Mouse (Mus musculus) limb, embryonic 15.5 days (tissue): ENCODE data around the gene Npas3. TPM values are rescaled to one million over a fixed set of nuclear protein-coding genes. Genes with fewer than 3 reads are reported as not detected.

Experiments used
- ATAC-seq: fragments of 200-750 bp; cut with Nextera tagmentation; 2 replicates; pipeline ENCODE4 v1.8.0; 2017; ENCODE audit warnings: low read depth, moderate TSS enrichment; ENCODE audit not compliant: insufficient number of reproducible peaks, low FRiP score, low TSS enrichment
- H3K27ac ChIP-seq: fragments of 300-500 bp; sonication (generic); 2 replicates; pipeline ENCODE4 v1.5.1; 2015; ENCODE audit warnings: moderate library complexity, mild to moderate bottlenecking, inconsistent platforms
- H3K27me3 ChIP-seq: fragments of 300-500 bp; sonication (generic); 2 replicates; pipeline ENCODE4 v1.6.1; 2015; ENCODE audit warnings: inconsistent platforms
- H3K36me3 ChIP-seq: fragments of 300-500 bp; sonication (generic); 2 replicates; pipeline ENCODE4 v1.6.1; 2015; ENCODE audit warnings: inconsistent platforms
- H3K4me1 ChIP-seq: fragments of 300-500 bp; sonication (generic); 2 replicates; pipeline ENCODE4 v1.6.1; 2015; ENCODE audit warnings: inconsistent platforms
- H3K4me2 ChIP-seq: fragments of 300-500 bp; sonication (generic); 2 replicates; pipeline ENCODE4 v1.6.1; 2015; ENCODE audit warnings: mild to moderate bottlenecking, inconsistent platforms
- H3K4me3 ChIP-seq: fragments of 300-500 bp; sonication (generic); 2 replicates; pipeline ENCODE4 v1.5.1; 2015; ENCODE audit warnings: mild to moderate bottlenecking, inconsistent platforms
- H3K9ac ChIP-seq: fragments of 300-500 bp; sonication (generic); 2 replicates; pipeline ENCODE4 v1.6.1; 2015; ENCODE audit warnings: inconsistent platforms
- H3K9me3 ChIP-seq: fragments of 300-500 bp; sonication (generic); 2 replicates; pipeline ENCODE4 v1.6.1; 2016; ENCODE audit warnings: inconsistent platforms
- WGBS: fragments of 180-500 bp; shearing (Covaris S2); methylation state at CpG from one replicate; pipeline ENCODE4 v1.1.7; 2015; 5-methylcytosine and 5-hydroxymethylcytosine counted together
- polyA plus RNA-seq: library from polyadenylated mRNA; unstranded; fragments of >200 nt; fragmentation: Nextera tagmentation; extraction: Ambion mirVana; gene quantifications from 2 replicates; pipeline ENCODE4 v1.2.1, GENCODE M21; 2015

Npas3 gene
- polyA plus RNA-seq, 1 experiment from 2014 or later, result 4.2 TPM

GRCm38 (mm10) chr12:53621271-53621670 lies 372.8 kb downstream of the Npas3 start:
- Histone ChIP-seq H3K4me2 (no peak overlapping the region), H3K4me1 (peaks cover 14% of the 10 kb centered on the region), H3K9me3 (no peaks in the 10 kb centered on the region), H3K9ac (no peak overlapping the region), H3K27ac (no peak overlapping the region), H3K36me3 (no peaks in the 10 kb centered on the region), H3K27me3 (no peaks in the 10 kb centered on the region), H3K4me3 (no peak overlapping the region)
- ATAC-seq, result no peak
- 88% methylated on average over 7 of the region's 7 CpGs for WGBS

DNA sequence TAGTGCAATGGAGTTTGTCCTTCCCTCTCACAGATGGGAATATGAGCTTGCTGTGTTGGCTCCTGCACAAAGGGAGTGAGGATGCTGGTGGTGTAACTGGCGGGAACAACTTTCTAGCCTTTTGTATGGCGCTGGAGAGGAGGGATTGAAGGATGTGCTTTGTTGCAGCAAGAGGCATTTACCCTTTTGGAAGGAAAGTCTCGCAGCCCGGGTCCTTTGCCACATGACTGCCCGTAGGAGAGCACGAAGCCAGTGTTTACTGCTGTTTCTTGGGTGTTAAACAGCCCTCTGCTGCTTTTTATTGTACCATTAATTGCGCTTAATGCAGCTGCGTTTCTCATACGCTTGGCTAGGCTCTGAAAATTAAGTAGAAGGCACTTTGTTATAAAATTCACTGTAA lies 375.3 kb downstream of the Npas3 start:
- ATAC-seq, result no peak
- H3K9ac ChIP-seq, result no peak overlapping the region
- no peaks in the 10 kb centered on the region for H3K36me3 ChIP-seq
- H3K4me3 ChIP-seq, result no peak overlapping the region
- no peaks in the 10 kb centered on the region for H3K27me3 ChIP-seq
- no peak overlapping the region for H3K4me2 ChIP-seq
- H3K9me3 ChIP-seq, result no peaks in the 10 kb centered on the region
- peaks cover 14% of the 10 kb centered on the region for H3K4me1 ChIP-seq
- 26% methylated on average over 9 of the region's 9 CpGs for WGBS
- no peak overlapping the region for H3K27ac ChIP-seq

- H3K9ac ChIP-seq, result no peak overlapping the region
- H3K4me1 ChIP-seq, result peaks cover 14% of the 10 kb centered on the region
- no peak overlapping the region for H3K27ac ChIP-seq
- no peak overlapping the region for H3K4me3 ChIP-seq
- H3K4me2 ChIP-seq, result no peak overlapping the region
- no peaks in the 10 kb centered on the region for H3K36me3 ChIP-seq
- WGBS, result 23% methylated on average over 11 of the region's 11 CpGs
- no peak for ATAC-seq
- no peaks in the 10 kb centered on the region for H3K27me3 ChIP-seq
- H3K9me3 ChIP-seq, result no peaks in the 10 kb centered on the region
Measured at GRCm38 (mm10) chr12:53624379-53625021, 376.0 kb downstream of the Npas3 start.

- H3K36me3 ChIP-seq, result no peaks in the 10 kb centered on the region
- H3K4me1 ChIP-seq, result peaks cover 2% of the 10 kb centered on the region
- no peak overlapping the region for H3K27ac ChIP-seq
- no peak overlapping the region for H3K4me2 ChIP-seq
- no peak for ATAC-seq
- no peaks in the 10 kb centered on the region for H3K9me3 ChIP-seq
- H3K27me3 ChIP-seq, result no peaks in the 10 kb centered on the region
- no peak overlapping the region for H3K4me3 ChIP-seq
- no peak overlapping the region for H3K9ac ChIP-seq
- 82% methylated on average over 8 of the region's 8 CpGs for WGBS
Measured at GRCm38 (mm10) chr12:53629483-53630120, 381.1 kb downstream of the Npas3 start.

- H3K9ac ChIP-seq, result no peak overlapping the region
- H3K4me3 ChIP-seq, result no peak overlapping the region
- H3K36me3 ChIP-seq, result no peaks in the 10 kb centered on the region
- no peaks in the 10 kb centered on the region for H3K4me1 ChIP-seq
- H3K27me3 ChIP-seq, result no peaks in the 10 kb centered on the region
- ATAC-seq, result no peak
- 27% methylated on average over 1 of the region's 1 CpGs for WGBS
- H3K27ac ChIP-seq, result no peak overlapping the region
- H3K9me3 ChIP-seq, result no peaks in the 10 kb centered on the region
- H3K4me2 ChIP-seq, result no peak overlapping the region
Measured at GRCm38 (mm10) chr12:53630607-53631006, 382.1 kb downstream of the Npas3 start.

DNA sequence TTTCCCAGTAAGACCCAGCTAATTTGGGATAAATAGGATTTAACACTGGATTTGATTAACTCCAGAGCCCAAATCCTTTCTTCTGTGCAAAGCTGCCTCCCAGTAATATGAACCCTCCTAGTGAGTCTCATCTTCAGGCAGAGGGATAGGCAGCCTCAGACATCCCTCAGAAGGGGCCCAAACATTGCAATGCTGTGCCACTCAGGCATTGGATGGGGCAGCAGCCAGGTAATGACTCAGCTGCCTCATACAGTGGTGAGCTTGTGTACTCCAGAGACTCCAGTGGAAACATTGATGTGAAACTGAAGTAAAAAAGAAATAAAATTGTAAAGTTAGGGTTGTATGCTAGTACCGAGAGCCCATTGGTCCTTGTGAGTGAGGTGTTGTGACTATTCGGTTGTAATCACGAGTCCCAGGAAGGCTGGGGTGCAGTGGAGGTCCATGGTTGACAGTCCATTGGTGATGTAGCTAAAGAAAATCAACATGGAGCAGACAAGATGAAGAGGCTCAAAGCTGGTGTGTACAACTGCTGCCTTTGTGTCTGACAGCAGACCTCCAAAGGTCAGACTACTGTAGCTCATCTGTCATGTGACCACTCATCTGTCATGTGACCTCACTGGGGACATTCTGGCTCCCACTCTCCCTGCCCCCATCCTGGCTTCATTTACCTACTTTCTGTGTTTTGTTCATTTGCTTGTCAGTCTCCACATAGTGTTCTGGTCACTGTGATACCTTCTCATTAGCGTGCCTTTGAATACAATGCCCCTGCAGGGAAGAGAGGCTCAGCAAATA lies 383.0 kb downstream of the Npas3 start:
- Histone ChIP-seq H3K36me3 (no peaks in the 10 kb centered on the region), H3K27me3 (no peaks in the 10 kb centered on the region), H3K4me2 (no peak overlapping the region), H3K9me3 (no peaks in the 10 kb centered on the region), H3K4me1 (no peaks in the 10 kb centered on the region), H3K9ac (no peak overlapping the region), H3K27ac (no peak overlapping the region), H3K4me3 (no peak overlapping the region)
- WGBS, result 75% methylated on average over 4 of the region's 4 CpGs
- no peak for ATAC-seq

GRCm38 (mm10) chr12:53638571-53638970 lies 390.1 kb downstream of the Npas3 start:
- no peaks in the 10 kb centered on the region for H3K9me3 ChIP-seq

DNA sequence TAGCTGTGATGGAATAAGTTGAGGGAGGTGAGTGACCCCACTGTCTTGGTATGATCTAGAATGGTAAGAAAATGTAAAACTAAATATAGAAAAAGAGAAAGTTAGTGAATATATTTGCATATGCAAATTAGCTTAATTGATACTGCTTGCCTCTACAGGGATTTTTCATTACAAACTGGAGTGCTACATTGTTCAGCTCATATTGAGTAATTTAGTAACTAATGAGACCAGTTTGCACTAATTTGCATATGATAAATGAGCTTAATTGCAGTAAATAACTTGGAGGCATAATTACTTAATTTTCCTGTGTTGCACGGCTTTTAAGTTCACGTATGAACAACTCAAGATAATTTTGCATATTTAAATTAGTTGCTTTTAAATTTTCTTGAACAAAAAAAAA lies 398.8 kb downstream of the Npas3 start:
- no peak overlapping the region for H3K27ac ChIP-seq
- H3K4me1 ChIP-seq, result no peaks in the 10 kb centered on the region
- H3K27me3 ChIP-seq, result no peaks in the 10 kb centered on the region
- H3K36me3 ChIP-seq, result no peaks in the 10 kb centered on the region
- ATAC-seq, result no peak
- no peak overlapping the region for H3K4me2 ChIP-seq
- H3K9me3 ChIP-seq, result no peaks in the 10 kb centered on the region
- no peak overlapping the region for H3K9ac ChIP-seq
- 83% methylated on average over 2 of the region's 2 CpGs for WGBS
- no peak overlapping the region for H3K4me3 ChIP-seq

More at GRCm38 (mm10) chr12:53638571-53638970, 390.1 kb downstream of the Npas3 start:
- Histone ChIP-seq H3K9ac (no peak overlapping the region), H3K4me2 (no peak overlapping the region), H3K36me3 (no peaks in the 10 kb centered on the region), H3K27ac (no peak overlapping the region), H3K4me3 (no peak overlapping the region), H3K4me1 (no peaks in the 10 kb centered on the region), H3K27me3 (no peaks in the 10 kb centered on the region)
- ATAC-seq, result no peak

DNA sequence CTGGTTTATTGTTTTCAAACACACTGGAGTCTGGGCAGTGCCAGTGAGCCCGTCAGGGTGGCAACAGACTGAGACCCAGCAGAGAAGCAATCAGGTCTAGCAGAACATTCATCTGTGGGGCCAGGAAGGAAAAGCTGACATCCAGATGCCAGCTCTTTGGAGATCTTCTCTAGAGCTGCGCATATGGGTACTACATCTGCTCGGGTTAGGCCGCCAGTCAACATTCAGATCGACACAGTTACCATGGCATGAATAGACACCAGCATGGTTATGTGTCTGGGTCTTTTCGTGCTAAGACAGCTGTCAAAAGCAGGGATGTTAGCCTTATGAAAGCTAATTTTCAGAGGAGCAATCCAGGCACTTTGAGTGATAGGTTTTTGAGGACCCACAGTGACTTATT lies 407.8 kb downstream of the Npas3 start:
- 89% methylated on average over 6 of the region's 6 CpGs for WGBS
- ATAC-seq, result no peak
- H3K27ac ChIP-seq, result no peak overlapping the region
- H3K9ac ChIP-seq, result no peak overlapping the region
- no peaks in the 10 kb centered on the region for H3K4me1 ChIP-seq
- no peaks in the 10 kb centered on the region for H3K36me3 ChIP-seq
- H3K27me3 ChIP-seq, result no peaks in the 10 kb centered on the region
- H3K4me3 ChIP-seq, result no peak overlapping the region
- no peaks in the 10 kb centered on the region for H3K9me3 ChIP-seq
- H3K4me2 ChIP-seq, result no peak overlapping the region

- Histone ChIP-seq H3K9me3 (no peaks in the 10 kb centered on the region), H3K27me3 (no peaks in the 10 kb centered on the region), H3K36me3 (no peaks in the 10 kb centered on the region), H3K9ac (no peak overlapping the region), H3K4me2 (no peak overlapping the region), H3K4me3 (no peak overlapping the region), H3K27ac (no peak overlapping the region), H3K4me1 (no peaks in the 10 kb centered on the region)
- no peak for ATAC-seq
- WGBS, result 20% methylated on average over 5 of the region's 5 CpGs
Measured at GRCm38 (mm10) chr12:53664084-53664483, 415.6 kb downstream of the Npas3 start.

GRCm38 (mm10) chr12:53671846-53672245 lies 423.4 kb downstream of the Npas3 start:
- WGBS, result 91% methylated on average over 2 of the region's 2 CpGs
- no peak overlapping the region for H3K9ac ChIP-seq
- H3K4me3 ChIP-seq, result no peak overlapping the region

DNA sequence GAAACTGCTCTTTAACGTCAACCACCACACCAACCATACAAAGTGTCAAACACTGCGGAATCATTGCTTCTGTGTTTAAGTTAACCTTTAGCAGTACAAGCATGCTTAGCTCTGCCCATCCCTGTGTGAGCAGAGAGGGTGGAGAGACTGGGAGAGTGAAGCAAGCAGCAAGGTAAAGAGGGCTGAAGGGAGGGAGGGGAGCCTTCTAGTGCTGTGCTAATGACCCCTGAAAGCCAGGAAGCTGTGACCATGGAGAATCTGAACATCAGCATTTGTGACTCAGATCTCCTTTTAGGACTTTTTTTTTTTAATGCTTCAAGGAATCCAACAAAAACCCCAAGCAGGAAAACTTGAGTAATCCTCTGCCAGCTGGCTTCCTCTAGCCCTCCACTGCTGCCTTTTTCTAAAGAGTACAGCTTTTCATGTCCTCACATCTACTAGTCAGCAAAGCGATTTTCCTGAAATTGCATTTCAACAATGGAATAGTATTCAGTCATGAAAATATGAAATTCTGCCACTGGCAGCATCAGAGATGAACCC lies 428.7 kb downstream of the Npas3 start:
- H3K4me1 ChIP-seq, result no peaks in the 10 kb centered on the region
- H3K27me3 ChIP-seq, result 0 out of 2 replicates have a peak, but pooled peaks cover 2% of the 10 kb centered on the region
- no peaks in the 10 kb centered on the region for H3K36me3 ChIP-seq
- no peak overlapping the region for H3K4me3 ChIP-seq
- no peak overlapping the region for H3K27ac ChIP-seq
- H3K9ac ChIP-seq, result no peak overlapping the region
- H3K4me2 ChIP-seq, result no peak overlapping the region
- no peaks in the 10 kb centered on the region for H3K9me3 ChIP-seq
- 74% methylated on average over 3 of the region's 3 CpGs for WGBS
- no peak for ATAC-seq

More at GRCm38 (mm10) chr12:53671846-53672245, 423.4 kb downstream of the Npas3 start:
- H3K4me1 ChIP-seq, result no peaks in the 10 kb centered on the region
- no peak overlapping the region for H3K27ac ChIP-seq
- no peak overlapping the region for H3K4me2 ChIP-seq
- no peaks in the 10 kb centered on the region for H3K9me3 ChIP-seq
- H3K27me3 ChIP-seq, result no peaks in the 10 kb centered on the region
- no peak for ATAC-seq
- no peaks in the 10 kb centered on the region for H3K36me3 ChIP-seq
